Mouse (Mus musculus) urinary bladder, adult 2 months (tissue): ENCODE measurements around the gene Utp4. TPM values are rescaled to one million over a fixed set of nuclear protein-coding genes. Genes with fewer than 3 reads are reported as not detected.
"Not testable (repeated sequence)": the region's sequence is repeated elsewhere in the genome, so short reads cannot be mapped to it uniquely, and the experiment has no call there.

Experiments used
- DNase-seq: peaks from one replicate; pipeline ENCODE4 v3.0.0; 2022; ENCODE audit warnings: low spot score
- polyA plus RNA-seq: library from polyadenylated mRNA; depleted of rRNA; stranded (reverse); fragments of >200 nt; gene quantifications from 2 replicates; pipeline ENCODE4 v1.2.3, GENCODE M21; 2012; rRNA removed

Gene Utp4
- 24.7 and 30.2 TPM in 2 replicates for polyA plus RNA-seq

- peak; percentile 87 for DNase-seq
These were observed at the start of gene Utp4 for GRCm38 (mm10) chr8:106893481-106894156. Gene Utp4, plus strand, starts transcription at chr8:106893636.

GRCm38 (mm10) chr8:106850034-106850433 lies 43.4 kb upstream of the Utp4 start:
- DNase-seq: no peak

- DNase-seq: no peak
These were observed 38.7 kb upstream of the Utp4 start for GRCm38 (mm10) chr8:106854534-106855241.

- DNase-seq: no peak
These were observed 38.2 kb upstream of the Utp4 start for GRCm38 (mm10) chr8:106855242-106855562.

- no peak for DNase-seq
These were observed 30.6 kb upstream of the Utp4 start for GRCm38 (mm10) chr8:106862845-106863244.

GRCm38 (mm10) chr8:106865354-106865753 lies 28.1 kb upstream of the Utp4 start:
- DNase-seq: no peak

GRCm38 (mm10) chr8:106870051-106870450 lies 23.4 kb upstream of the Utp4 start, which contains the start of gene Has3:
Gene Has3, plus strand, starts transcription at chr8:106870242.
- no peak for DNase-seq

- peak; percentile 67 for DNase-seq
These were observed 22.7 kb upstream of the Utp4 start for GRCm38 (mm10) chr8:106870537-106871327.

GRCm38 (mm10) chr8:106871328-106871926 lies 22.0 kb upstream of the Utp4 start:
- DNase-seq: no peak

- peak; percentile 59 for DNase-seq
These were observed 21.5 kb upstream of the Utp4 start for GRCm38 (mm10) chr8:106871931-106872371.

- DNase-seq: no peak
These were observed 20.9 kb upstream of the Utp4 start for GRCm38 (mm10) chr8:106872454-106873034.

- DNase-seq: no peak
These were observed 13.2 kb upstream of the Utp4 start for GRCm38 (mm10) chr8:106880121-106880707.

- not testable (repeated sequence) for DNase-seq
These were observed 9.3 kb upstream of the Utp4 start for GRCm38 (mm10) chr8:106884094-106884493.

GRCm38 (mm10) chr8:106884826-106885400 lies 8.5 kb upstream of the Utp4 start:
- not testable (repeated sequence) for DNase-seq

GRCm38 (mm10) chr8:106887336-106888189 lies 5.9 kb upstream of the Utp4 start:
- DNase-seq: no peak

- no peak for DNase-seq
These were observed 4.6 kb upstream of the Utp4 start for GRCm38 (mm10) chr8:106888803-106889202.

- DNase-seq: no peak
These were observed 1.1 kb upstream of the Utp4 start for GRCm38 (mm10) chr8:106892210-106892805.

- no peak for DNase-seq
These were observed 507 bp upstream of the Utp4 start for GRCm38 (mm10) chr8:106892806-106893451.

GRCm38 (mm10) chr8:106899473-106899872 lies 6.0 kb downstream of the Utp4 start:
- DNase-seq: no peak
